Mouse (Mus musculus): ENCODE measurements around the gene Gm20518.

DNA sequence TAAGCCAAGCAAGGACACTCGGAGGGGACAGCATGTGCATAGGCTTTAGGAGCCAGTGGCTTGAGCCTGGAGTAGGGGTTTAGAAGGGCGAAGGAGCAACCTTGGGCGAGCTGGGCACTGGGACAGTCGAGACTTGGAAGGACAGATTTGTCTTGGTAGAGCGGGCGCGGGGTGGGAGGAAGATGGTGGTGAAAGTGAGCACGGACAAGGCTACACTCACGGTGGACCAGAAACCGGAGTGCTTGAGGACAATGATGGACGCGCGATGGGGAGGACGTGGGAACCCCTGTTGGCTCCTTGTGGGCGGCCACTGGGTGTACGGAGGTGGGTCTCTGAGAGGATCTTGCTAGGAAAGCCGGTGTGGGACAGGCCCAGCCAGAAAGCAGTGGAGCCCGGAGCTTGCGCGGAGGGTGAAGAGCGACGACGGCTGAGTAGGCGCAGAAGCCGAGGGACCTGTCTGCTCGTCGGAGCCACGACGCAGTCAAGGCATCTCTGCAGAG is 93.6 kb downstream of the Gm20518 start:
- TF ChIP-seq CTCF (IDR thresholded peaks at IDR 0.05; ENCODE audit: low read depth) (no peak), EP300 (IDR thresholded peaks at IDR 0.05; ENCODE audit: low read depth) (no peak)

Measured in liver, embryonic 14.5 days (tissue).